Mouse (Mus musculus): ENCODE measurements around the gene Zfp536.

The Zfp536 gene

DNA sequence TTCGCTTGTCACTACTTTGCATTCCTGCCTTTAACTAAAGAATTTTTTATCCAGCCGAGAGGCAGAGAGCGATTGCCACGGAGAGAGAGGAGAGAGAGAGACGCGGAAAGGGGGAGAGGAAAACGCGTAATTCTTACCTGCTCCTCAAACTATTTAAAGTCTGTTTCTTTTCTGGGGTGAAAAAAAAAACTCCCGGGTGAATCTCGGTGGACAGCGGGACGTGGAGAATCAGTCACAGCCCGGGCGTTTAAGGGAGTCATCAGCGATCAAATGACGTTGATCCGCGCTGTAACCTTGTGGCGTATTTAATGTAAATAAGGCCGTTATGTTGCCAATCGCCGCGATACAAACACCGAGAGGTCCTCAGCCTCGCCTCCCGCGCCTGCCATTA lies at the start of gene Zfp536:
Zfp536 (minus strand) TSS at position 330 of the 391 bp plus-strand sequence.
- peak; percentile 26 to 29 for DNase-seq (ENCODE audit: low spot score in 2 of 2)

DNA sequence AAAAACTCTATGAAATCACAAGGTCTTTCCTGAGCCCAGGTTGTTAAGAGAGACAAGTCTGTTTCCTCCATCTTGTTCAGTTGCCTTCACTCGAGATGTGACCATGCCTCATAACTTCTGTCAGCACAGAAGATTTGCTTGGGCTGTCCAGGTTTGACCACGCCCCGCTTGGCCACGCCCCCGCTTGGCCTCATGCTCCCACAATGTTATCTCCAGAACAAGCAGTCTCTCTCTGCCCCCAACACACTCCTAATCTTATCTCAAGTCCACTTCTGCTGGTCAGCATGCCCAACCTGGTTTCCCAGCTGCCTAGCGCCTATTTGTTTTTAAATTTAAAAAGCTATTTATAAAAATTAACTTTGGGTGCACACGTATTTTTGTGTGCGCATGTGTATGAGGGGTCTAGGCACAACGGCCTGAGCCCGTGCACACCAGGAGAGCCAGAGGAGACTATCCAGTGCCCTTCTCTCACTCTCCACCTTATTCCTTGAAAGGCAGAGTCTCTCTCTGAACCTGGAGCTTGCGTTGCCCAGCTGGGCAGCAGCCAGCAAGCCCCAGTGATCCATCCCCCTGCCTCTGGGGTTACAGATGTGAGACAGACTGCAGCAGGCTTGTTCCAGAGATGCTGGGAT lies 47.3 kb upstream of the Zfp536 start:
- DNase-seq (ENCODE audit: low spot score in 2 of 2): no peak

DNA sequence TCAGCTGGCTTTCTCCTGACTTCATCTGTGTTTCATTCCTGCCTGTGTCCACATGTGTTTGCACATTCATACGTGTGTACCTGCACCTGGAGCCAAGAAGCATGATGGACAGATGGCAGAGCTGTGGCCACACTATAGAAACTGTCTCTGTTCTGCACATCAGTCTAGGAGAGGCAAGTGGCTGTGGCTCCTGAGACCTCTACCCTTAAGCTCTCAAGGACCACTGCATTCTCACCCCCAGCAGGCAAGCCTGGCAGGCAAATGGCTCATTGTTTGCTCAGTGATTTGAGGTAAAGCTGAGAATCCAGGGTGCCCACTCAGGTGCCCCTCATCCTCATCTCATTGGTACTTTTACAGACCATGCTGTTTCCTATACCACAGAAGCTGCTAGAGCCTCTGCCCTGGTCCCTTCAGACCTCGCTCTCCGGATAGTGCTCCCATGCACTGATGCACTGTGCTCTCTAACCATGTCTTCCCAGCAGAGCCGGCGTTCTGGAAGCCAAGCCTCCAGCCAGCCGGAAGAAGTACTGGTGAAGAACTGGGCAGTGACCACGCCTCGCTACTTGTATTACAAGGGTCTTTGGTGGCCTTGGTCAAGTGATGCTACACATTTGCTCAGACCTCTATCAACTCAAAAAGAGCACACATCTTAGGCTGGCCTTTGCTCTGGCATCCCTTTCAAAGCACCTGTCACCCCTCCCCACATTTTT lies 45.3 kb upstream of the Zfp536 start:
- DNase-seq (ENCODE audit: low spot score in 2 of 2): no peak

DNA sequence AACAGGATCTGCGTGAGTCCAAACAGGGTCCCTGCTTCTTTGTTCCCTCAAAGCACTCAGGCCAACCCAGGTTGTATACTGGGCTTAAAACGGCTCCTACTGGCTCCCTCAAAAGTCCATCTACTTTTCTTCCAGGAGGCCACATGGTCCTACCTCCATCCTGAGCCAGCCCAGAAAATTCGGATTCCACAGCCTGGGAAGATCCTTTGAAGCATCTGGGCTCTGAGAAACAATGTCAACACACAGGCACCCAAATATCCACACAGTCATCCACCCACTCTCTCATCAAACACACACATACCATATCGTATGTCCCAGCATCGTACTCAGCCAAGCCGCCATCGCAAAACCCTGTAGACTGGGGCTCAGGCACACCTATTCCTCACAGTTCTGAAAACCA lies 43.5 kb upstream of the Zfp536 start:
- DNase-seq (ENCODE audit: low spot score in 2 of 2): no peak

DNA sequence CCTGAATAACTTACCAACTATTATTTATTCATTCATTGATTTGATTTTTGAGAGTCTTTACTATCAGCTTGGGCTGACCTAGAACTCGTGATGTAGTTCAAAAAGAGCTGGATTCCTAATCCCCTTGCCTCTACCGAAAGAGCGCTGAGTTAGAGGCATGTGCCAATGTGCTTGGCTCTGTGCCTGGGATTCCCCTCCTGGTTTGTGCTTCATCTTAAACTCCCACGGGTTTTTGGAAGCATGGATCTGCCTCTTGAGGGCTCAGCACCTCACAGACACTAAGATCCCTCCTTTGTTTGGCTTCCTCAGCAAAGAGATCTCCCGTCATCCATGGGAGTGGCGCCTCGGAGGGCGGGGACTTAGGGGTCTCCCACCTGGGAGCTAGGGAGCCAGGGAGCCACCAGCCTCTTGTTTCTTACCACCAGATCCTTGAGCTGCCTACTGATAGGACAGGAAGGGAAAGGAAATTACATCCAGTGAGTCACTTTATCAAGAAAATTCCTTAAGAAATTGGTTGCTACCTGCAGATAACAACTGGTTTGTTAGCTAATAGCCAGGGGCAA lies 41.5 kb upstream of the Zfp536 start:
- DNase-seq (ENCODE audit: low spot score in 2 of 2): peak in 1 of 2 experiments; percentile 49

DNA sequence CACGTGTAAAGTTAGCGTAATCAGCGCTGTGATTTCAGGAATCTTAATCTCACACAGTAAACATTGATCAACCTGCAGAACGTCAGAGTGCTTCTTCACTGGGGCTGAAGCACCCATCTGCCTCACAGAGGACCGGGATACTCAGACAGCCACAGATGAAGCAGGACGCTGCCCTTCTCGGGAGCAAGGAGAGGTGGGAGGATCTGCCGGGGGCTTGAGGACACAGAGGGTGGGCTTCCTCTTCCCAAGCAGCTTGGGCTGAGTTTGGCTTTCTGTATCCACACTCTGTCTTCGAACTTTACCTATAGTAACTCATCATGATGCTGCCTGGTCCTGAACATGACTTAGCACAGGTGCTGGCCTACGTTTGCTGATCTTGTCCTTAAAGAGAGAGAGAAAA lies 40.2 kb upstream of the Zfp536 start:
- no peak for DNase-seq (ENCODE audit: low spot score in 2 of 2)

DNA sequence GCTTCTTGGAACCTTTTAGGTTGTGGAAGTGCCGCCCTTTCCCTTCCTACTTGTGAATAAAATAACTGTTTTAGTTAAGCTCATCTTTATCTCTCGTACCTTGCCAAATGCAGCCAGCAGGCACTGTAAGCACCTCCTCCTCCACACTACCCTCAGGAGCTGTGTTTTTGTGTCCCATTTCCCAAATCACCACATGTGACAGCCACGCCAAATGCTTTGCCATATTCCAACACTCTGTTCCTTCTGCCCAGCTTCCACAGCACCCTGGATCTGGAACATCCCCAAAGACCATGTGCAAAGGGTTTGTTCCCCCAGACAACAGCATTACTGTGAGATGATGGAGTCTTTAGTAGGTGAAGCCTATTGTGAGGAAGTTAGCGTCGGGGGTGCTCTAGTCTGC lies 36.5 kb upstream of the Zfp536 start:
- DNase-seq (ENCODE audit: low spot score in 2 of 2): no peak

DNA sequence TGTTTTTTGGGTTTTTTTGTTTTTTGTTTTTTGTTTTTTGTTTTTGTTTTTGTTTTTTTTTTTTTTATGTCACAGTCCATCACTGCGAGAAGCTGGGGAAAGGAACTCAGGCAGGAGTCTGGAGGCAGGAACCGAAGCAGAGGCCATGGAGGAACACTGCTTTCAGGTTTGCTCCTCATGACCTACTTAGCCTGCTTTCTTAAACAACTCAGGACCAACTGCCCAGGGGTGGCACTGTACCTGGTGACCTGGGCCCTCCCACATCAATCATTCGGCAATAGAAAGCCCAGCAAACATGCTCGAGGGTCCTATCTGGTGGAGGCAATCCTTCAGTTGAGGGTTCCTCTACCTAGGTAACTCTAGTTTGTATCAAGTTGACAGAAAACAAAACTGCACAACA lies 35.6 kb upstream of the Zfp536 start:
- no peak for DNase-seq (ENCODE audit: low spot score in 2 of 2)

DNA sequence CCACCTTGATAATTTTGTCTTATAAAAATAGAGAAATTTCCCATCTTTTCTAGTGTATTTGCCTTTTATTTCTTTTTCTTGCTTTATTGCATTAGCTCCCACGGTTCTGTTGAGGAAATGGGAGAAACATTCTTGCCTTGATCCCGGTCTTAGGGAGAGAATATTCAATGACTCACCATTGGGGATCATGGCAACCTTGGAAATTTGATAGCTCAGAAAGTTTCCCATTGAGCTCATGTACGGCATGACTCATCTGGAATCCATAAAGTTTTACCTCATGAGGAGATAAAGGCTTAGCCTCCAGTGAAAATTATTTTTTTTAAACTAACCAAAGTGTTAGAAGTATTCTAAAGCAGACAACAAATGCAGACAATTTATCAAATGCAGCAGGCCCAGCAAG lies 27.7 kb upstream of the Zfp536 start:
- DNase-seq (ENCODE audit: low spot score in 2 of 2): no peak

DNA sequence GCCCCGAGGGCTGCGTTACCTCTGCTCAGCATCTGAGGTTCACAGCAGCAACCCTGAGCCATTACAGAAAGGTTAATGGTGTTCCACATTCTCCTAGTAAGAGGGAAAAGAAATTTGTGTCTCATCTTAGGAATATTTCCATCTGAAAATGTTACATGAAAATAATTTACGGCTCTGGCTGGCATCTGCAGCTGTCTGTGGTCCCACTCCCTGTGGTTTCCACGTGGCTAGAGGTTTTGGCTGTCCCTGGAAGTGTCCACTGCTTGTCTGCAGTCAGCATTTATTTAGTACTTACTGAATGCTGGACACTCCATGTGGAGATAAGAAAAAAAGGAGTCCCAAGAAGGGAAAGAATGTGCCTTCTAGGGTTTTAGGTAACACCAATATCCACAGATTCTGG lies 15.3 kb upstream of the Zfp536 start:
- no peak for DNase-seq (ENCODE audit: low spot score in 2 of 2)

DNA sequence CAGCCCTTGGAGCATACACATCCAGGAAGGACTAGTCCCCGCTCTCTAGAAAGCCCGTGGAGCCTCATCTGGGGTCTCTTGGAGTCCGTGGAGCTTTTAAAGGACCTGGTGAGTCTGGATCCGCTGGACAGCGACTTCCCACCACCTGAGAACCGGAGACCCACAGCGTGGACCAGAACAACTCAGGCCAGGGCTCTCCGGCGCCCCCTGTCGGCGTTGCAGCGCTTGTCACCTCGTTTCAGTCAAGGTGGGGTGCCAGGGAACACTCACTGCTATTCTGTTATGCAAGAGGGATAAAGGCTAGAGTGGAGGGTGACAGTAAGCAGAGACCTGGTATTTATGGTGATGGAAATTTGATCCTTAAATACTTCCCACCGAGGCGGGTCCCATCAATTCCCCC lies 2.1 kb upstream of the Zfp536 start:
- DNase-seq (ENCODE audit: low spot score in 2 of 2): peak in 1 of 2 experiments; percentile 57

DNA sequence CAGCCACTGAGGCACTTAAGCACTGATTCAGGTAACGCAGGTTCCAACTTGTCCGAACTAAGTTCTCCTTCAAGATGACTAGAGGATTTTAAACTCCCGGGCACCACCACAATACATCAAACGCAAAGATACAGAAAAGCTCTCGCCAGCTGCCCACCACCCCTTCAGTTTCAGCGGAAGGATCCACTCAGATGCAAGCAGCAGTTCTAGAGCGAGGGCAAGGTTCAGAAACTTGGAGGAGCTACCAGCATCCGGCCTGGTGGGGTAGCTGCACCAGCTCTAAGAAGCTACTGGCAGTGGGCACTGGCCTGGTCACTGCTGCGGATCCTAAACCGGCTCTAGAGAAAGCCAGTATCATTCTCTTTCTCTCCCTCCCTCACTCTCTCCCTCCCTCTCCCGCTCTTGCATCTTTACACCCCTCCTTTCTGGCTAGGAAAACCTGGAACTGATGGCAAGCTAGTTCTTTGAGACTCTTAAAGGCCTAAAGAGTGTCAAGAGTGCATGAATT lies 1.1 kb upstream of the Zfp536 start:
- no peak for DNase-seq (ENCODE audit: low spot score in 2 of 2)

DNA sequence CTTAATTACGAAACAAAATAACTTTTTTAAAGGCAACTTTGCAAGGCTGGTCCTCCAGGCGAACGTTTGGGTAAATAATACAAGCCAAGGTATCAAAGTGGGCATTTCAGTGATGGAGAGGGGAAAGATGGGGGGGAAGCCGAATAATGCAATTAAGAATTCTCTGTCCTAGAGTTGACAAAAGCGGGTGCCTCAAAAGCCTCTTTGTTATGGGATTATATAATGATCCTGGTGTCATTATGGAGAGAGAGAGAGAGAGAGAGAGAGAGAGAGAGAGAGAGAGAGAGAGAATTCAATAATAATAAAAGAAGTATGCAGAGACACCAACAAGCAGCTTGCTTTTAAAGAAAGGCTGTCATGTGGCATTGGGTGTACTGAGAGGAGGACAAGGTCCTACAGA lies 465 bp upstream of the Zfp536 start:
- DNase-seq (ENCODE audit: low spot score in 2 of 2): no peak

DNA sequence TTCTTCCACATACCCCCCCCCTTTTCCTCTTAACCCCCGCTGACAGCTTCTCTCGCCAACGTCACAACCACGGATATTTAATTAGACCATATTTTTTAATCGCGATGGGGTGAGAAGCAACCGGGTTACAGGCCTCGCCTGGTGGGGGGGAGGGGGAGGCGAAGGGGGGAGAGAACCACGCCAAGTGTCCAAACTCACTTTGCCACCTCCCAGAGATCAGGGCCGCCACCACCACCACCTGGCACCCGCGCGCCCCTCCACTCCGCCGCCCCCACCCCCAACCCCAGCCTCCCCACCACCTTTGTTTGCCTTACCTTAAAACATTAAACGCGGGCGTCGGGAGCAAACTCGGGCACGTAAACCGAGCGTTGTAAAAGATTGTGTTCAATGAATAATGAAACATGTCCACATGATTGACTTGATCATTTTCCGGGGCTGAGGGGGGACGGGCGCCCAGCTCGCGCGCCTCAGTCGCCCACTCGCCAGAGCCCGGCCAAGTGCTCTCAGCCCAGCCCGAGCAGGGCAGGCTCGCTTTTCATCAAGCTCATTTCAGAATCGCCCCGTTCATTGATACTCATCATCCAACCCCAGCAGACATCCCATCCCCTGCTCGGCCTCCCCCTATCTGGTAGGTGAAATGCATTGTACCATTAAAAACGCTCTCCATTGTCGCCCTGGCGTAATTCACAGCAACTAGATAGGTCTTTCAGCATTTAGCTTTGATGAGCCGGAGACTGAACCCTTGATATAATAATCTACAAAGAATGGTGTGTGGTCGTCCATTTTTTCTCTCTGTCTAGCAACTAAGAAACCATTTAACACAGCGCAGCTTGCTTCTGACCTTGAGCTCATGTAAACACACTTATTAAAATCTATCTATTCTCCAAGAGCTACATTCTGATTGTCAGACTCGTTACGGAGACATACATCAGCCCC lies 797 bp downstream of the Zfp536 start:
- DNase-seq (ENCODE audit: low spot score in 2 of 2): peak; percentile 18 to 51

DNA sequence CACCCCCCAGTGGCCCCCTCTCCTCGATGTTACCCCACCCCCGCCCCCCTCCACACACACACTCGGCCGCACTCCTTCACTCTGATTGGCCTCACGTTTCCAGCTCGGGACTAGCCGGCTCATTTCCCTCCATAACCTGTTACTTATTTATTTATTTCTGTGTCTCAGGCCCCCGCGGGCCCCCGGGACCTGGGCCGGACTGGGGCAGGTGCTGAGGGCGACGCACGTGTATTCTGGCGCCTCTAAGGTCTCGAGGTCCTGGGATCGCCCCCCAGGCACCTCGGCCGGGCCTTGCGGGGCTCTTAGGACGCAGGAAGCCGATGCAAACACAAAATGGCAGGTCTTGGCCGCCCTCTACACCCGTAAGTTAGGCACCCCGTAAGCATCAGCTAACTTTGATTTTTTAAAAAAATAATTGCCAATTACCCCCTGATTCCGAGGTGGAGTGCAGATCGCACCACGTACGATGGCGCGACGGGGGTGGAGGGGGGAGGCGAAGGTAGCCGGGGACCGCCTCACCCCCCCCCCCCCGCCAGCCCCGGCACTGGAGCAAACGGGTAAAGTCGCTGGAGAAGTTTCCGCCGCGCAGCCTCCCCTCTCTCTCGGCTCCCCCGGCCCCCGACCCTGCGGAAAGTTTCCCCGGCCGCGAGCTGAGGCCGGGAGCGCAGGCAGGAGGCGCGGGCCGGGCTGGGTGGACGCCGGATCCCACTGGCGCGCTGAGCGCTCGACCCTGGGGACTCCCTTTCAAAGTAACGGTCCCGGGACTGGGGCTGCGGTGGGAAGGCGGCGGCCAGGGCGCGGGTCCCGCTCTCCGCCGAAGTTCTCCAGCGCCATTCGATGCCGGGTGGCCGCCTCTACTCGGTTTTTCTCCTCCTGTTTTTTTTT lies 1.7 kb downstream of the Zfp536 start:
- peak in 1 of 2 experiments; percentile 28 for DNase-seq (ENCODE audit: low spot score in 2 of 2)

DNA sequence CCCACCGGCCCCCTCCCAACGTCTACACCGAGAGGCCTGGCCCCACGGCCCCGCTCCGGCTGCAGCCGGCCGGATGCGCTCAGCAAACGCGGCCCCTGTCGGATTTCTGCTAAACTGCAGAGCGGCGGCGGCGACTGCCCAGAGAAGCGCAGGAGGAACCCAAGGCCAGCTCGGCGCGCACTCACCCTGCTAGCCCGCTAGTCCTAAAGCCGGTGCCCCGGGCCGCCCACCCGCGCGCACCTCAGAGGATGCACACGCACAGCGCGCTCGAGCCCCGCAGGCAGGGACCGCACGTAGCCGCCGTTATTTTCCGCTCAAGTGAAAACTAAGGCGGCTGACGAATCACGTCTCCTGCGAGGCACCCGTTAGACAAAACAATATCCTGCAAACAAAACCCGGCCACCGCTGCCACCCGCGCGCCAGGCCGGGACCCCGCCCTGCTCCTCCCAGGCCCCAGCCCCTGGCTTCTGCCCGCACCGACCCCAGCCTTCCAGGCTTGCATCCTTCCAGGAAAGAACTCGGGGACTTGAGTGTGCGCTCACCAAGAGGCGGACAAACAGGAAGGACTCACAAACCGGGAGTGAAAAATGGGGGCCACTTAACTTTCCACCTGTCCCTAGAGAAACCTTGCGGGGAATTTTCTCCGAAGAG lies 2.9 kb downstream of the Zfp536 start:
- peak; percentile 70 to 81 for DNase-seq (ENCODE audit: low spot score in 2 of 2)

DNA sequence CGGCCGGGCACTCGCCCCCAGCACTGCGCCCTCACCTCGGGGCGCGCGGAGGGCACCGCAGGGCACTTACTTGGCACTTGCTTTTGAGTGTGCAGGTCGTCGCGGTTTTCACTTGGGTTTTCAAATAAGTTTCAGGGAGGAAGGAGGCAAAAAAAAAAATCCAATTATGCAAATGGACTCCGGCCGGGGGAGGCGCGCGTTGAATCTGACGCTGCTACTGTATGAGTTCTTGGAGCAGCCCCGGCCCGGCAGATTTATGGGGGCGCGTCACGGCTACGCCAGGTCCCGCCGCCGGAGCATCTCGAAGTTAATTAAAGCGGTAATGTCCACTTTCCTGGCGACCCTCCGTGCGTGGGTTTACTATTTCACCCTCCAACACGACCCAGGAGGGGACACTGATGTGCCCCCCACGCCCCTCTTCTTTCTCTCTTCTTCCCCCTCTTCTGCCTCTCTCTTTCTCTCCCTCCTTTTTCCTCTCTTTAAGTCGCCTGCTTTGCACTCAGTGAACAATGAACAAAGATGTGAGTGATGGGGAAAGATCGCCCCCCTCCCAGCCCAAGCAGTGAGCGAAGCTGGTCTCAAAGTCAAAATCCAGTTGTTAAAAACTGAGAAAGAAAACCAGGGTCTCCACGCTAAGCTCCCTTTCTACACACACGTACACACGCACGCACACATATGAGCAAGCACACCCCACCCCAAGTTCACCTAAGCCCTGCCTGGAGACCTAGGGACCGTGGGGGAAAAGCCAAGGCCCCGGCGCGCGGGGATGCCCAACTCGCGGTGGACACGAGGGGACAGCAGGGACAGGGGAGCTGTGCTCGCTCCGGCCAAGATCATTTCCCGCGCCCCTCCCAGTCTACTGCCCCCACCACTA lies 3.7 kb downstream of the Zfp536 start:
- DNase-seq (ENCODE audit: low spot score in 2 of 2): peak in 1 of 2 experiments; percentile 31

DNA sequence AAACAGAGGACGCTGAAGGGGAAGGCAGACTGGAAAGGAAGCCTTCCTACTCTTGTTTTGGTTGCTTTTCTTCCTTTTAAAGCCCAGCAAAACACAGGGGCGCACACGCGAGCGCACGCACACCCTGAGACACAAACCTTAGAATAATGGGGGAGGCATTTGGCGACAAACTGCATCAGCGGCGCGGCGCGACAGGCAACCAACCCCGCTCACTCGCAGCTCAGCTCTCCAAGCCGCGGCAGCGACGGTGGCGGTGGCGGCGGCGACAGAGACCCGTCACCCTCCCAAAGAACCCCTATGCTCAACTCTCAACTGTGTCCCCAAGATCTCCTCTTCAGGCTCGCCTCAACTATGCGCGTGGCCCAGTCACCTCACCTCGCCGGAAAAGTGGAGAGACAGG lies 4.4 kb downstream of the Zfp536 start:
- no peak for DNase-seq (ENCODE audit: low spot score in 2 of 2)

DNA sequence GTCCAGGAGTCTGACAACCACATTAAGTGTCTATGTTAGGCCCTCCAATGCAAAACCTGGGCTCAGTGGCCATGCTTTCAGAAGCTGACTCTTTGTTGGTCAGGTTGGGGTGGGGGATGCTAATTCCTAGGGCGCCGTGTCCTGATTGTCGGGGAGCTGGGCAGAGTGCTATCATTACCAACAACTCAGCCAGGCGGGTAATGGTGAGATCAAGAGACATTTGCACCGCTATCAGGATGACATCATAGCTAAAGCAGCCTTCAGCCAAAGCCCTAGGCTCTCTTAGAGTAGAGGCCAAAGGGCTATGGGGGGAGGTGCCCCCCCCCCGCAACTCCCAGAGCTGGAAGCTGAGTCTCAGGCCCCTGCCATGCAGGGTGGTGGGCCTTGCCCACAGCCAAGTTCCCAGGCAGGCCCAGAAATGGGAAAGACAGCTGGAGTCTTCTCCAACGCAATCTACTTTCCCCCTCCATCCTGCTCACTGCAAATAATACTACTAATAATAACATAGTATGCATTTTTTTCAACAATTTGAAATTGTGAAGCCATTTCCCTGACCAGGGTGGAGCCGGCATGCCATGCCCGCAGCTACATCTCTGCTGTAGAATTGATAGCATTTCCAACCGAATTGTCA lies 5.0 kb downstream of the Zfp536 start:
- no peak for DNase-seq (ENCODE audit: low spot score in 2 of 2)

Measured in right cerebral cortex, adult 2 months (tissue).